Mouse (Mus musculus) heart, embryonic 15.5 days (tissue): Measurements from ENCODE around the gene S100a13. TPM values are rescaled to one million over a fixed set of nuclear protein-coding genes. Genes with fewer than 3 reads are reported as not detected.

Experiments
- ATAC-seq: fragments of 200-750 bp; cut with Nextera tagmentation; replicated peaks from 2 replicates; pipeline ENCODE4 v1.8.0; 2017; ENCODE audit warnings: low read depth, moderate TSS enrichment; ENCODE audit not compliant: insufficient number of reproducible peaks, insufficient read depth, low FRiP score
- H3K27ac ChIP-seq: fragments of 300-500 bp; sonication (generic); 2 replicates; pipeline ENCODE4 v1.5.1; 2015; ENCODE audit warnings: mild to moderate bottlenecking, inconsistent platforms
- H3K27me3 ChIP-seq: fragments of 300-500 bp; sonication (generic); 2 replicates; pipeline ENCODE4 v1.6.1; 2015; ENCODE audit warnings: inconsistent platforms
- H3K36me3 ChIP-seq: fragments of 300-500 bp; sonication (generic); 2 replicates; pipeline ENCODE4 v1.6.1; 2015; ENCODE audit warnings: mild to moderate bottlenecking, inconsistent platforms
- H3K4me1 ChIP-seq: fragments of 300-500 bp; sonication (generic); replicated peaks from 2 replicates; pipeline ENCODE4 v1.6.1; 2015; ENCODE audit warnings: inconsistent platforms
- H3K4me2 ChIP-seq: fragments of 300-500 bp; sonication (generic); 2 replicates; pipeline ENCODE4 v1.6.1; 2015; ENCODE audit warnings: inconsistent platforms, mild to moderate bottlenecking, moderate library complexity
- H3K4me3 ChIP-seq: fragments of 300-500 bp; sonication (generic); 2 replicates; pipeline ENCODE4 v1.5.1; 2015; ENCODE audit warnings: mild to moderate bottlenecking, inconsistent platforms
- H3K9ac ChIP-seq: fragments of 300-500 bp; sonication (generic); 2 replicates; pipeline ENCODE4 v1.6.1; 2015; ENCODE audit warnings: mild to moderate bottlenecking, inconsistent platforms
- H3K9me3 ChIP-seq: fragments of 300-500 bp; sonication (generic); replicated peaks from 2 replicates; pipeline ENCODE4 v1.6.1; 2016; ENCODE audit warnings: inconsistent platforms
- WGBS: fragments of 180-500 bp; shearing (Covaris S2); methylation state at CpG from one replicate; pipeline ENCODE4 v1.1.7; 2015; ENCODE audit warnings: mixed read lengths; 5-methylcytosine and 5-hydroxymethylcytosine counted together
- polyA plus RNA-seq: library from polyadenylated mRNA; unstranded; fragments of >200 nt; fragmentation: Nextera tagmentation; extraction: Ambion mirVana; gene quantifications from 2 replicates; pipeline ENCODE4 v1.2.1, GENCODE M21; 2015

Gene S100a13
- polyA plus RNA-seq, 1 experiment from 2014 or later = 94.1 TPM

GRCm38 (mm10) chr3:90527291-90527873, 13.1 kb downstream of the S100a13 start:
- Histone ChIP-seq H3K9ac (no peak overlapping the region), H3K4me1 (peaks cover 6% of the 10 kb centered on the region; the same call in 1 of the 2 replicates), H3K4me3 (no peak overlapping the region), H3K9me3 (no peaks in the 10 kb centered on the region), H3K27ac (no peak overlapping the region), H3K4me2 (no peak overlapping the region), H3K36me3 (peaks cover 4% of the 10 kb centered on the region; the same call in 1 of the 2 replicates), H3K27me3 (0 out of 2 replicates have a peak, but pooled peaks cover 3% of the 10 kb centered on the region)
- no peak for ATAC-seq
- WGBS = 88% methylated on average over 7 of the region's 7 CpGs

DNA sequence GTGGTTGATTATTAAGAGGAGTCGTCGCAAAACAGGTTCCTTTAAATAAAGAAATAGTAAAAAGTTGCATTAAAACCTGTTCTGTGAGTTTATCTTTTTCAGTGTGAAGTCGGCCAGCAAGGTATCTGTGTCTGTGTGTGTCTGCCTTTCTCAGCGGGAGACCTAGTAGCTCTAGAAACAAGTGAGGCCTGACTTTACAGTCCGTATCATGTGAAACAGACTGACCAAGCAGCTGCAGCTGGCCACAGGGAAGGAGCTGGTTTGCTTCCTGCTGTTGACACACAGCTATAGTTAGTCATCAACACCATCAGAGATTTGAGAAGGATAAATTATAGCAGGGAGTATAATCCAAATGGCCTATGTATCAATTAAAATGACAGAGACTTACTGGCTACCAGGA, 17.5 kb downstream of the S100a13 start:
- no peak overlapping the region for H3K27ac ChIP-seq
- ATAC-seq = no peak
- 66% methylated on average over 5 of the region's 5 CpGs for WGBS

GRCm38 (mm10) chr3:90535446-90535845, 21.2 kb downstream of the S100a13 start:
- no peak overlapping the region for H3K4me3 ChIP-seq
- no peak overlapping the region for H3K4me2 ChIP-seq
- no peak for ATAC-seq
- no peaks in the 10 kb centered on the region for H3K9me3 ChIP-seq
- no peaks in the 10 kb centered on the region for H3K27me3 ChIP-seq
- H3K36me3 ChIP-seq = no peaks in the 10 kb centered on the region
- no peak overlapping the region for H3K9ac ChIP-seq
- H3K4me1 ChIP-seq = peaks cover 9% of the 10 kb centered on the region
- WGBS = 45% methylated on average over 1 of the region's 1 CpGs
- H3K27ac ChIP-seq = no peak overlapping the region

More for the DNA sequence above, 17.5 kb downstream of the S100a13 start:
- no peak overlapping the region for H3K4me3 ChIP-seq
- H3K4me1 ChIP-seq = peaks cover 1% of the 10 kb centered on the region; the same call in 1 of the 2 replicates
- H3K9me3 ChIP-seq = no peaks in the 10 kb centered on the region
- no peak overlapping the region for H3K4me2 ChIP-seq
- H3K9ac ChIP-seq = no peak overlapping the region
- H3K27me3 ChIP-seq = 0 out of 2 replicates have a peak, but pooled peaks cover 3% of the 10 kb centered on the region
- no peaks in the 10 kb centered on the region for H3K36me3 ChIP-seq

DNA sequence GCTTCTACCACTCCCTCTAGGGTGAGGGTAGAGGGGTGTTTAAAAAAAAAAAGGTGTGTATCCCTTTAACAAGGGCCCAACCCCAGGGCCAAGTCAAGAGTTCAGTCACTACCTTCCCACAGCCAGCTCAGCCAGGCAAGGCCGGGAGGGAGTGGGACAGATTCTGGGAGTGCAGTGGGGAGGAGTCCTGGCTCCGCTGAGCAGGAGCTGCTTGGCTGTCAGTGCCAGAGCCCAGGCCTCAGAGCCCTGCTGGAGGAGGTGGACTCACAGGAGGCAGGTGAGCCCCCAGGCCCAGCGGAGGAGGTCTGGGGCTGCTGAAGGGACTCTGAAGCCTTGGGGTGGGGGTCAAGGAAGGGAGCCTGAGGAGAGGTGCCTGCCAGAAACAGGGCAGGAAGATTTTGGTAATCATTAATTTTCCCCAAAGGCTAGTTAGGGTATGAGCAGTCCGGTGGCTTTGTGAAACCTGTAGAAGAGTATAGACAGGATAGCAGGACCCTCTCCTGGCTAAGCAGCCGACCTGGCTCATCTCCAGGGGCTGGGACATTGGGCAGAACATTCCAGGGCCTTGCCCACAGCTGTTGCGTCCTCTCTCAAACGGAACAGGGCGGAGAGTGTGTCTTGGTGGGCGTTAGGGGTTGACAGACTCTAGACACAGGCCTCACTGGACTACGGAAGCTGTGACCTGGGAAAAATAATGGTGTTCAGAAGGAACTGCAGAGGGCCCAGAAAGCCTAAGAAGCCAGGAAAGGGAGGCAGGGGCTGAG, 23.1 kb downstream of the S100a13 start, which contains the start of gene S100a16:
S100a16 (plus strand) TSS at position 114 of the 764 bp plus-strand sequence.
- H3K27ac ChIP-seq = peak within 1 kb of the TSS; percentile 54
- peak within 1 kb of the TSS; percentile 29 for H3K9ac ChIP-seq

GRCm38 (mm10) chr3:90537905-90538296, 23.7 kb downstream of the S100a13 start:
- Histone ChIP-seq H3K27ac (peak overlapping the region; percentile 54; the same call in 1 of the 2 replicates), H3K9me3 (no peaks in the 10 kb centered on the region), H3K4me2 (peak overlapping the region; percentile 45), H3K4me1 (peaks cover 9% of the 10 kb centered on the region), H3K4me3 (peak overlapping the region; percentile 35), H3K9ac (peak overlapping the region; percentile 29), H3K27me3 (no peaks in the 10 kb centered on the region), H3K36me3 (no peaks in the 10 kb centered on the region)
- WGBS = 73% methylated on average over 5 of the region's 5 CpGs
- ATAC-seq = no peak

More for the DNA sequence above, 23.1 kb downstream of the S100a13 start, which contains the start of gene S100a16:
- Histone ChIP-seq H3K4me3 (peak within 1 kb of the TSS; percentile 35), H3K36me3 (no peaks in the 10 kb centered on the region), H3K9me3 (no peaks in the 10 kb centered on the region), H3K4me2 (peak within 1 kb of the TSS; percentile 45), H3K4me1 (peaks cover 9% of the 10 kb centered on the region), H3K27me3 (no peaks in the 10 kb centered on the region)
- ATAC-seq = peak; percentile 63; the same call in 1 of the 2 replicates
- WGBS = 44% methylated on average over 10 of the region's 10 CpGs

GRCm38 (mm10) chr3:90540904-90541303, 26.7 kb downstream of the S100a13 start:
- peak; percentile 69 for ATAC-seq

DNA sequence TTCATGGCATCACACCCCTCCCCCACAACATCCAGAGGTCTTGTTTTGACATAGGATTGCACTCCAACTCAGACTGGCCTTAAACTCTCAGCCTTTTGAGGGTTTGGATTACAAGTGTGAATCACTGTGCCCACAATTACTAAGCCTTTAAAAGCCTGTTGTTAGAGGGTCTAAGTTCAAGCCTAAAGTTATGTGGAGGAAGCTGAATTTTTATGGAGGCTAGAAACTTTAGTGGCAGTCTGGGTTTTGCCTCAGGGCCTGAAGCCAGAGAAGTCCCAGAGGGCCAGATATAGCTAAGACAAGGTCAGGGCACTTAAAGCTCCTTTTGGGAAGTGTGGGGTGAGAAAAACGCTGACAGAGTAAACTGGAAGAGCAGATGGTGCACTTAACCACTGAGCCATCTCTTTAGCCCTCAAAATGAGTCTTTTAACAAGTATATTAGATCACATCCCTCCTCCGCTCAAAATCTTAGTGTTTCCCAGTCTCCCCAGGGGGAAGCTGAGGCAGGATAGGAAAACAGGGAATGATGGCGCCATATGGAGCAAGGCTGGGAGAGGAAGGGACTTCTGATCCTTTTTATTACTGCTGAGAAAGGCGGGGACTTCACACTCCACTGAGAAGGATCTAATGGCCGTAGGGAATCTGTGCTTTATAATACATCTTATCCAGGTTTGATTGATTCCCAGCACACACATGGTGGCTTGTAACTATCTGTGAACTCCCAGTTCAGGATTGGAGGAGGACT, 35.6 kb downstream of the S100a13 start:
- ATAC-seq = no peak
- Histone ChIP-seq H3K9me3 (no peaks in the 10 kb centered on the region), H3K9ac (no peak overlapping the region), H3K36me3 (no peaks in the 10 kb centered on the region), H3K27me3 (no peaks in the 10 kb centered on the region), H3K4me3 (no peak overlapping the region), H3K4me2 (no peak overlapping the region), H3K4me1 (no peaks in the 10 kb centered on the region; the same call in 1 of the 2 replicates), H3K27ac (no peak overlapping the region)
- 60% methylated on average over 5 of the region's 5 CpGs for WGBS

More at GRCm38 (mm10) chr3:90540904-90541303, 26.7 kb downstream of the S100a13 start:
- peak overlapping the region; percentile 49 for H3K4me2 ChIP-seq
- peak overlapping the region; percentile 28 for H3K4me3 ChIP-seq
- H3K36me3 ChIP-seq = no peaks in the 10 kb centered on the region
- 52% methylated on average over 4 of the region's 4 CpGs for WGBS
- peak overlapping the region; percentile 24; the same call in 1 of the 2 replicates for H3K9ac ChIP-seq
- H3K27me3 ChIP-seq = no peaks in the 10 kb centered on the region
- peak overlapping the region; percentile 39; the same call in 1 of the 2 replicates for H3K27ac ChIP-seq
- H3K4me1 ChIP-seq = peaks cover 9% of the 10 kb centered on the region
- no peaks in the 10 kb centered on the region for H3K9me3 ChIP-seq

DNA sequence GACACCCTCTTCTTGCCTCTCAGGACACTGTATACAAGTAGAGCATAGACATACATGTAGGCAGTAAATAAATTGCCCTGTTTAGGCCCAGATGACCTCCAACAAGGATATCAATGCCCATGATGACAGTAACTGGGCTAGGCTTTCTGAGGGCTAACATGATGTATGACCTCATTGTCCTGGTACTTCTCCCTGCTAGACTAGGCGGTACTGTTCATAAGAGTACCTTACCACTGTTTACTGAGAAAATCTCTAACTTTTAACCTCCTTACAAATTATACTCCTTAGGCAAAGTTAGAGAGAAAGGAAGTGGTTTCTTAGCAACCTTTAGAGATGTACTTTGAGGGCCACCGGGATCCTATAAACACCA, 36.2 kb downstream of the S100a13 start:
- 73% methylated on average over 2 of the region's 2 CpGs for WGBS
- H3K4me1 ChIP-seq = no peaks in the 10 kb centered on the region; the same call in 1 of the 2 replicates
- H3K4me3 ChIP-seq = no peak overlapping the region
- H3K9me3 ChIP-seq = no peaks in the 10 kb centered on the region
- no peak overlapping the region for H3K4me2 ChIP-seq
- ATAC-seq = no peak
- no peak overlapping the region for H3K27ac ChIP-seq
- no peak overlapping the region for H3K9ac ChIP-seq
- H3K27me3 ChIP-seq = no peaks in the 10 kb centered on the region
- no peaks in the 10 kb centered on the region for H3K36me3 ChIP-seq

GRCm38 (mm10) chr3:90552231-90552630, 38.0 kb downstream of the S100a13 start:
- H3K36me3 ChIP-seq = no peaks in the 10 kb centered on the region
- no peak overlapping the region for H3K4me2 ChIP-seq
- H3K9me3 ChIP-seq = no peaks in the 10 kb centered on the region
- no peak overlapping the region for H3K9ac ChIP-seq
- no peak for ATAC-seq
- no peak overlapping the region for H3K27ac ChIP-seq
- no peaks in the 10 kb centered on the region for H3K27me3 ChIP-seq
- WGBS = 63% methylated on average over 2 of the region's 2 CpGs
- no peak overlapping the region for H3K4me3 ChIP-seq
- H3K4me1 ChIP-seq = no peaks in the 10 kb centered on the region; the same call in 1 of the 2 replicates

DNA sequence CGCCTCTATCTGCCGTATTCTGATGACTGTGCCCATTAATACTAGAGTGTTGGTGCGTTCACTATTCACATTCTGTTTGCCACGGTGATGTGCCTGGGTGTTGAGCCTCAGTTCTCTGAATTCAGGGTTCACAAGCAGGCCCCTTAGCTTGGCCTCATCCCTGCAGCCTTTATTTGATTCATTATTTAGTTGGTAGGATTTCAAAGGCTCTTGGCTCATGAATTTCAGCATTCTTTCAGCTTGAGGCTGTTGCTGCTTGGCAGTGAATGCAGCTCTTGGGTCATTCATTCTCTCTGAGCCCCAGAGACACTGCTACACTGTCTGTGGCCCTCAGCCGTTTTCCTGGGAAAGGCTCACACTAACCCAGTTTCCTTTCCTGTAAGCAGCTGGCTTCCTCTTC, 41.7 kb downstream of the S100a13 start:
- Histone ChIP-seq H3K9ac (no peak overlapping the region), H3K9me3 (no peaks in the 10 kb centered on the region), H3K36me3 (no peaks in the 10 kb centered on the region), H3K4me3 (no peak overlapping the region), H3K4me1 (no peaks in the 10 kb centered on the region), H3K4me2 (no peak overlapping the region), H3K27ac (no peak overlapping the region), H3K27me3 (no peaks in the 10 kb centered on the region)
- ATAC-seq = no peak
- WGBS = 71% methylated on average over 5 of the region's 5 CpGs
